Mouse (Mus musculus) spleen, adult 10 weeks (tissue): Measurements from ENCODE around the gene Ap5b1. TPM values are rescaled to one million over a fixed set of nuclear protein-coding genes. Genes with fewer than 3 reads are reported as not detected.

Experiments used
- polyA plus RNA-seq: library from polyadenylated mRNA; stranded (reverse); fragments of 350-450 nt; fragmentation: Illumina TruSeq; extraction: RNeasy Lipid Tissue Mini Kit (QIAGEN cat#74804); gene quantifications from one replicate; pipeline ENCODE4 v1.2.3, GENCODE M21; 2015; ENCODE audit warnings: low replicate concordance; ENCODE audit not compliant: insufficient read depth

Gene Ap5b1
- 1.7 TPM for polyA plus RNA-seq

DNA sequence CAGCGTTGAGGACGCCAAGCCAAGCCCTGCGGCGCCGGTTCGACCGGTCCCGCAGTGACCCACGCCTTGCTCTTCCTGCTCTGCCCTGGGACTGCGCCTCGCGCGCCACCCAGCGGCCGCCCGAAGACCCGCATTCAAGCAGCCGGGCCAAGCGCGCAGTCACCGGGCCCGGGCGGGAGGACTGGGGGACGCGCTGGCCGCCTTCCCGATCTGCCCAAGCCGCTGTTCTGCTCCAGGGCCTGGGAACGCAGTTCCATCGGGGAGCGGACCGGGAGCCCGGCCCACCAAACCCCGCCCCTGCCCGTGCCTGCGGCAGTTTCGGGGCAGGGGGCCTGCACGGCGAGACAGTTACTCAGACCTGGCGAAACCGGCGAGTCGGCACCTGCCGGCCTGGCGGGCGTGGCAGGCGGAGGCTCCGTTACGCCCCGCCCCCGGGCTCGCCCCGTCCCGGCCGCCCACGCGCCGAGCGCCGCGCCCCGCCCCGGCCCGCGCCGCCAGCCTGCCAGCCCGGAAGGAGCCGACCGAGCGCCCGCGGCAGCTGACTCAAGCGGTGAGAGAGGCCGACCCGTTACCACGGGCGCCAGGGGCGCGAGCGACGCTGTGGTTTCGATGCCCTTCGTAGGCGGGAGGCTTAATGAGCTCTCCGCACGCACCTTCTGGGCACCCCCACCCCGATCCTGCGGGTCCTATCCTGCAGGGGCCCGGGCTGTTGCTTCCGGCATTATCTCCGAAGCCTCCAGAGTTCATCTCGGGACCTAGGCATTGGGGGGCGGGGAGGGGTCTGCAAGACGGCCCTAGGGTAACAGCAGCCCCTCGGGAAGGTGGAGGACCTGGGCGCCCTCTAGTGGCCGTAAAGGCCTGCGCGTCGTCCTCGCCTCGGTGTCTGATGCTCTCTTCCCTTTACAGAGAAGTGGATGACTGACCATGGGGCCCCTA, at the start of gene Ap5b1:
Ap5b1 (plus strand) TSS at position 492 of the 936 bp plus-strand sequence.

DNA sequence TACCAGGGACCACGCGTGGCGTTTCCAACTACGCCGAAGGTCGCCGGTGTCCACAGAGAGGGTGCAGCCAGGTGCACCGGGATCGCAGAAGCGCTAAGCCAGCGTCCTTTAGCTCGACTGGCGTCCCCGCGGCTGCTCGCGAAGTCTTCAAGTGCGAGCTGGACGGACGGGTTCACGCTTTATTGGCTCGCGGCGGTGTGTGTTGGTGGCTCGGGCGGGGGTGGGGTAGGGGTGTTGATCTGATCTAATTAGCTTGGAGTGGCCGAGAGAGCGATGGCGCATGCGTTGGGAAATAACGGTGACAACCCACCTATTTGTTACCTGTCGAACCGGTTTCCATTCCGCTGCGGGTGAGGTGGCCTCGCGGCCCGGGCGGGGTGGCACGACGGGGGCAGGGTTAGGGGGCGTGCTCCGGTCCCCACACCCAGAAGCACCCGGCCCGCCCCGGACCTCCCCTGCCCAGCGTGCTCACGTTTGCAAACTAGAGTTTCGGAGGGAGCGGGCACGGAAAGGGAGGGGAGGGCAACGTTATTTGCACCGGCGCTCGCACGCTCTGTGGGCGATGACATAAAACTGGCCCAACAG, 7.3 kb upstream of the Ap5b1 start, which contains the start of gene Ovol1:
Ovol1 (minus strand) TSS at position 190 of the 585 bp plus-strand sequence.

DNA sequence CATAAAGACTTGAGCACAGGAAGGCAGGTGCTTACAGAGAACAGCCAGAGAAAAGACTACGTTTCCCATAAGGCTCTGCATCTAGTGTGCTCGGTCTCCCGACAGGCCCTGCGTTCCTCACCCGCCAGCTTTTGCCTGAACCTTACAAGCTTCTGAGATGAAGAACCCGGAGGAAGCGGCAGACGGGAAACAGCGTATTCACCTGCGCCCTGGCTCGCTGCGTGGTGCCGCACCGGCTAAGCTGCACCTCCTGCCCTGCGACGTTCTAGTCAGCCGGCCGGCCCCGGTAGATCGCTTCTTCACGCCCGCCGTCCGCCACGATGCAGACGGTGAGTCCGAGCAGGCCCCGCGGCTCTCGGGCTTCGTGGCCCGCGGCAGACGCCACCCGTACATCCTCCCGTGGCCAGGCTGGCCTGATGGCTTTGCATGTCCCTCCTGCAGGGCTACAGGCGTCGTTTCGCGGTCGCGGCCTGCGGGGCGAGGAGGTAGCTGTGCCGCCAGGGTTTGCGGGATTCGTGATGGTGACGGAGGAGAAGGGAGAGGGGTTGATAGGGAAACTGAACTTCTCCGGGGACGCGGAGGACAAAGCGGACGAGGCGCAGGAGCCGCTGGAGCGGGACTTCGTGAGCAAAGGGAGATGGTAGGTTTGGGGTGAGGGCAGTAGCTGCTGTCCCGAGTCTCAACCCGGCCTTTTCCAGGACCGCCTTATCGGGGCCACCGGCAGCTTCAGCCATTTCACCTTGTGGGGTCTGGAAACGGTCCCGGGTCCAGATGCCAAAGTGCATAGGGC, 34.1 kb downstream of the Ap5b1 start, which contains the start of gene Rnaseh2c:
Rnaseh2c (plus strand) TSS at position 122 of the 790 bp plus-strand sequence.

DNA sequence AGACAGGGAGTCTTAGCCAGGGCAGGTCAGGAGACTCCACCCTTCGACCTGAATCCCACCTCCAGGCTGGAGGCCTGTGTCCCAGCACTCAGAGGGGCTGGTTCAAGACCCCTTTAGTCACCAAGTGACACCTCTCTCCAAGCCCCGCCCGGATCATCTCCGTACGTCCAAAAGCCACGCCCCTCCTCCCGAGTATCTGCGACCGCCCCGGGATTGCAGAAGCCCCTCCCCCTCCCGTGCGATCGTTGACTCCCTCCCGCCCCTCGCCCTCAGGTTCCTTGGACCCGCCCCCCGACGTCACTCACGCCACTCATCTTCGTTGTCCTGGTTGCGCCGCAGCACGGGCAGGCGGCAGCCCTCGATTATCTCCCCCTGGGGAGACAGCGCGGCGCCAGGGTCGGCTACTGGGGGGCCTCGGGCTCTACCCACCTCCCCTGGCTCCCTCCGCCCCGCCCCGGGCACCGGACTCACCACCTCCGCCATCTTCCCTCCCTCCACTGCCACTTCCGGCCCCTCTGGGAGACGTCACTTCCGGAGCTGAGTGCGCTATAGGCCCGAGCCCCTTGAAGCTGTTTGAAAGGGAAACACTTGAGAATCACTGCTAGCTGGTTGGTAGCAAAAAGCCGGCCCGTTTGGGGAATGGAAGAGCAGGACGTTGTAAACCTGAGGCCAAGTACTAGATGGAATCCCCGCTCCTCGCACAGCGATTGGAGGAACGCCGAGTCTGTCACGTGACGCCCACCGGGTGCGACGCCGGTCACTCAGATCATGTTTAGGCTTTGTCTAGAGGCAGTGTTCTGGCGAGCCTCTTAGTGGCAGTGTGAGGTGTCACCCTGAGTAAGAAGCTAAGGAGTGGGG, 42.0 kb downstream of the Ap5b1 start, which contains the start of gene Kat5:
Kat5 (minus strand) TSS at position 691 of the 858 bp plus-strand sequence.

Other genes with a start within 250 kb of the Ap5b1 start
- gene Catsper1, start 232.3 kb upstream of the Ap5b1 start, polyA plus RNA-seq: not detected
- not detected for gene Cst6, start 218.5 kb upstream of the Ap5b1 start, polyA plus RNA-seq
- 39.4 TPM for gene Eif1ad, start 201.3 kb upstream of the Ap5b1 start, polyA plus RNA-seq
- gene Banf1, start 200.9 kb upstream of the Ap5b1 start, polyA plus RNA-seq: 122 TPM
- gene Sart1, start 179.3 kb upstream of the Ap5b1 start, polyA plus RNA-seq: 46.2 TPM
- gene Tsga10ip, start 165.5 kb upstream of the Ap5b1 start, polyA plus RNA-seq: not detected
- 91.5 TPM for gene Drap1, start 143.0 kb upstream of the Ap5b1 start, polyA plus RNA-seq
- 13.6 TPM for gene AI837181, start 142.9 kb upstream of the Ap5b1 start, polyA plus RNA-seq
- gene Fosl1, start 120.5 kb upstream of the Ap5b1 start, polyA plus RNA-seq: not detected
- 1.9 TPM for gene Ccdc85b, start 110.1 kb upstream of the Ap5b1 start, polyA plus RNA-seq
- gene Fibp, start 107.4 kb upstream of the Ap5b1 start, polyA plus RNA-seq: 48.7 TPM
- gene Ctsw, start 99.5 kb upstream of the Ap5b1 start, polyA plus RNA-seq: 42.6 TPM
- gene Efemp2, start 94.1 kb upstream of the Ap5b1 start, polyA plus RNA-seq: 4.0 TPM
- 11.7 TPM for gene Mus81, start 79.6 kb upstream of the Ap5b1 start, polyA plus RNA-seq
- gene Cfl1, start 77.6 kb upstream of the Ap5b1 start, polyA plus RNA-seq: 1,502 TPM
- 2.5 TPM for gene 1700020D05Rik, start 64.2 kb upstream of the Ap5b1 start, polyA plus RNA-seq
- gene Snx32, start 57.5 kb upstream of the Ap5b1 start, polyA plus RNA-seq: 11.0 TPM
- gene Ovol1, start 7.4 kb upstream of the Ap5b1 start, polyA plus RNA-seq: not detected
- gene Rnaseh2c, start 33.8 kb downstream of the Ap5b1 start, polyA plus RNA-seq: 23.7 TPM
- 44.8 TPM for gene Kat5, start 42.2 kb downstream of the Ap5b1 start, polyA plus RNA-seq
- 29.6 TPM for gene Rela, start 69.5 kb downstream of the Ap5b1 start, polyA plus RNA-seq
- 103 TPM for gene Sipa1, start 95.7 kb downstream of the Ap5b1 start, polyA plus RNA-seq
- gene Map3k11, start 120.7 kb downstream of the Ap5b1 start, polyA plus RNA-seq: 12.7 TPM
- 25.8 TPM for gene Pcnx3, start 120.9 kb downstream of the Ap5b1 start, polyA plus RNA-seq
- gene Kcnk7, start 136.3 kb downstream of the Ap5b1 start, polyA plus RNA-seq: not detected
- gene Ehbp1l1, start 158.3 kb downstream of the Ap5b1 start, polyA plus RNA-seq: 29.0 TPM
- gene Fam89b, start 161.6 kb downstream of the Ap5b1 start, polyA plus RNA-seq: 8.4 TPM
- 9.0 TPM for gene Ltbp3, start 172.9 kb downstream of the Ap5b1 start, polyA plus RNA-seq
- gene Scyl1, start 203.4 kb downstream of the Ap5b1 start, polyA plus RNA-seq: 17.1 TPM